Mouse (Mus musculus): ENCODE results near the gene Odf3b. TPM values are rescaled to one million over a fixed set of nuclear protein-coding genes. Genes with fewer than 3 reads are reported as not detected.

Gene Odf3b
- 1 to 10 TPM; 3.2 to 4.3 TPM for total RNA-seq (2021)
- long read RNA-seq, partial matches to known transcripts: 1 of 5 reads
- long read RNA-seq, other reads (novel, unspliced or antisense): 3 of 5 reads

GRCm38 (mm10) chr15:89378831-89379401, at the start of gene Odf3b:
TSS of gene Odf3b (minus strand) at chr15:89379282.
- DNase-seq (ENCODE audit: low spot score in 2 of 2): no peak

- no peak for DNase-seq (ENCODE audit: low spot score in 2 of 2)
Observed at GRCm38 (mm10) chr15:89428136-89428790, 49.2 kb upstream of the Odf3b start.

- no peak for DNase-seq (ENCODE audit: low spot score in 2 of 2)
Observed at GRCm38 (mm10) chr15:89426716-89427115, 47.6 kb upstream of the Odf3b start.

- DNase-seq (ENCODE audit: low spot score in 2 of 2): no peak
Observed at GRCm38 (mm10) chr15:89425711-89426121, 46.6 kb upstream of the Odf3b start, which contains the start of gene Cpt1b. TSS of gene Cpt1b (minus strand) at chr15:89425863.

GRCm38 (mm10) chr15:89424621-89425020, 45.5 kb upstream of the Odf3b start:
- DNase-seq (ENCODE audit: low spot score in 2 of 2): no peak

- DNase-seq (ENCODE audit: low spot score in 2 of 2): no peak
Observed at GRCm38 (mm10) chr15:89421938-89422337, 42.9 kb upstream of the Odf3b start.

- no peak for DNase-seq (ENCODE audit: low spot score in 2 of 2)
Observed at GRCm38 (mm10) chr15:89415282-89415681, 36.2 kb upstream of the Odf3b start.

GRCm38 (mm10) chr15:89410118-89410517, 31.0 kb upstream of the Odf3b start, which contains the start of gene Syce3:
TSS of gene Syce3 (minus strand) at chr15:89410503.
- DNase-seq (ENCODE audit: low spot score in 2 of 2): no peak

GRCm38 (mm10) chr15:89406691-89407090, 27.6 kb upstream of the Odf3b start:
- DNase-seq (ENCODE audit: low spot score in 2 of 2): no peak

GRCm38 (mm10) chr15:89404831-89405623, 25.9 kb upstream of the Odf3b start:
- DNase-seq (ENCODE audit: low spot score in 2 of 2): no peak

- DNase-seq (ENCODE audit: low spot score in 2 of 2): no peak
Observed at GRCm38 (mm10) chr15:89402471-89402870, 23.4 kb upstream of the Odf3b start.

GRCm38 (mm10) chr15:89399716-89400115, 20.6 kb upstream of the Odf3b start:
- DNase-seq (ENCODE audit: low spot score in 2 of 2): no peak

- no peak for DNase-seq (ENCODE audit: low spot score in 2 of 2)
Observed at GRCm38 (mm10) chr15:89398146-89398545, 19.1 kb upstream of the Odf3b start.

GRCm38 (mm10) chr15:89396883-89397282, 17.8 kb upstream of the Odf3b start:
- no peak for DNase-seq (ENCODE audit: low spot score in 2 of 2)

GRCm38 (mm10) chr15:89390081-89390480, 11.0 kb upstream of the Odf3b start:
- no peak for DNase-seq (ENCODE audit: low spot score in 2 of 2)

- DNase-seq (ENCODE audit: low spot score in 2 of 2): no peak
Observed at GRCm38 (mm10) chr15:89387127-89387526, 8.0 kb upstream of the Odf3b start.

GRCm38 (mm10) chr15:89384617-89385016, 5.5 kb upstream of the Odf3b start, which contains the start of gene Klhdc7b:
TSS of gene Klhdc7b (plus strand) at chr15:89384917.
- DNase-seq (ENCODE audit: low spot score in 2 of 2): no peak

- DNase-seq (ENCODE audit: low spot score in 2 of 2): no peak
Observed at GRCm38 (mm10) chr15:89379429-89379828, 347 bp upstream of the Odf3b start.

- no peak for DNase-seq (ENCODE audit: low spot score in 2 of 2)
Observed at GRCm38 (mm10) chr15:89377938-89378828, 899 bp downstream of the Odf3b start.

- no peak for DNase-seq (ENCODE audit: low spot score in 2 of 2)
Observed at GRCm38 (mm10) chr15:89377362-89377761, 1.7 kb downstream of the Odf3b start.

- no peak for DNase-seq (ENCODE audit: low spot score in 2 of 2)
Observed at GRCm38 (mm10) chr15:89376957-89377356, 2.1 kb downstream of the Odf3b start, which contains the start of gene Tymp. TSS of gene Tymp (minus strand) at chr15:89377039.

All from layer of hippocampus, adult 18-20 months (tissue).